Mouse (Mus musculus): ENCODE data around the gene Cidec. TPM values are rescaled to one million over a fixed set of nuclear protein-coding genes. Genes with fewer than 3 reads are reported as not detected.

Gene Cidec
- total and polyA plus RNA-seq, 3 experiments: not detected

- TF ChIP-seq USF2 (IDR thresholded peaks at IDR 0.05; ENCODE audit: borderline replicate concordance in 1 of 2, insufficient read depth in 1 of 2, low read depth in 1 of 2, low read length in 2 of 2) (no peak), CHD2 (IDR thresholded peaks at IDR 0.05; ENCODE audit: low read length) (no peak), CHD1 (IDR thresholded peaks at IDR 0.05; ENCODE audit: low read depth, low read length) (0 out of 2 replicates have a peak, but pooled peaks have one; percentile 3)
Measured at GRCm38 (mm10) chr6:113442442-113443090, 7.0 kb upstream of the Cidec start, which contains the start of gene Jagn1 (continued).

- peaks cover 4 to 16% of the 10 kb centered on the region in 2 experiments for H3K4me1 ChIP-seq (ENCODE audit: control insufficient read depth in 1 of 2, insufficient read depth in 2 of 2, low read length in 2 of 2)
Measured at GRCm38 (mm10) chr6:113442087-113442441, 6.5 kb upstream of the Cidec start.

GRCm38 (mm10) chr6:113441147-113441680 is 5.7 kb upstream of the Cidec start:
- Histone ChIP-seq H3K27ac (ENCODE audit: control insufficient read depth, low read depth, low read length) (no peak overlapping the region), H3K4me3 (ENCODE audit: control insufficient read depth in 1 of 2, insufficient read depth in 1 of 2, low read depth in 2 of 2, low read length in 2 of 2) (no peak overlapping the region), H3K36me3 (ENCODE audit: control insufficient read depth in 1 of 2, insufficient read depth in 2 of 2, low read length in 2 of 2) (peaks cover 5 to 13% of the 10 kb centered on the region in 2 experiments), H3K9me3 (replicated peaks; ENCODE audit: insufficient read depth, low read length) (no peaks in the 10 kb centered on the region), H3K79me2 (ENCODE audit: control insufficient read depth, insufficient read depth, low read length, poor library complexity) (peaks cover 18% of the 10 kb centered on the region), H3K4me1 (ENCODE audit: control insufficient read depth in 1 of 2, insufficient read depth in 2 of 2, low read length in 2 of 2) (peaks cover 4 to 16% of the 10 kb centered on the region in 2 experiments), H3K9ac (ENCODE audit: control insufficient read depth, low read depth, low read length, poor library complexity, severe bottlenecking) (no peak overlapping the region), H3K27me3 (ENCODE audit: control insufficient read depth in 1 of 2, insufficient read depth in 2 of 2, low read length in 2 of 2) (no peaks in the 10 kb centered on the region; a peak in 1 of 4 replicates)
- peak; percentile 94 for DNase-seq (ENCODE audit: low read depth, low spot score)
- TF ChIP-seq SIN3A (IDR thresholded peaks at IDR 0.05; ENCODE audit: low read length): peak; percentile 48; the same call in 1 of the 2 replicates
- no peak for TF ChIP-seq MAFK (IDR thresholded peaks at IDR 0.05; ENCODE audit: borderline replicate concordance, low read depth, low read length)
- TF ChIP-seq CHD1 (IDR thresholded peaks at IDR 0.05; ENCODE audit: low read depth, low read length): no peak
- TF ChIP-seq ZC3H11A (IDR thresholded peaks at IDR 0.05; ENCODE audit: low read depth, low read length): peak; percentile 92
- TF ChIP-seq ZNF384 (IDR thresholded peaks at IDR 0.05; ENCODE audit: low read depth, low read length): 0 out of 2 replicates have a peak, but pooled peaks have one; percentile 44
- peak; percentile 85 for TF ChIP-seq SMC3 (IDR thresholded peaks at IDR 0.05; ENCODE audit: low read depth, low read length)
- no peak for TF ChIP-seq MYB (IDR thresholded peaks at IDR 0.05; ENCODE audit: low read depth, low read length)
- TF ChIP-seq BHLHE40 (IDR thresholded peaks at IDR 0.05; ENCODE audit: borderline replicate concordance, low read depth, low read length): peak; percentile 45; the same call in 1 of the 2 replicates
- TF ChIP-seq RCOR1 (IDR thresholded peaks at IDR 0.05; ENCODE audit: low read depth, low read length): no peak
- TF ChIP-seq CTCF (IDR thresholded peaks at IDR 0.05 in 2 of 3, conservative IDR thresholded peaks at IDR 0.05 in 1 of 3; ENCODE audit: control insufficient read depth in 1 of 3, insufficient read depth in 1 of 3, low read depth in 2 of 3, low read length in 3 of 3, poor library complexity in 1 of 3, severe bottlenecking in 1 of 3): peak; percentile 77 to 95 (median 89)
- peak; percentile 46; the same call in 1 of the 2 replicates for TF ChIP-seq TBP (IDR thresholded peaks at IDR 0.05; ENCODE audit: low read depth, low read length)
- 0 out of 4 replicates have a peak, but pooled peaks of 1 of the 2 experiments have one; percentile 23 for TF ChIP-seq POLR2A (IDR thresholded peaks at IDR 0.05; ENCODE audit: control insufficient read depth in 1 of 2, insufficient read depth in 1 of 2, low read depth in 1 of 2, low read length in 2 of 2, poor library complexity in 1 of 2)
- peak; percentile 51 for TF ChIP-seq HCFC1 (IDR thresholded peaks at IDR 0.05; ENCODE audit: low read depth, low read length)
- no peak for TF ChIP-seq CHD2 (IDR thresholded peaks at IDR 0.05; ENCODE audit: low read length)
- peak; percentile 98 for TF ChIP-seq RAD21 (IDR thresholded peaks at IDR 0.05; ENCODE audit: low read depth, low read length)
- TF ChIP-seq NRF1 (IDR thresholded peaks at IDR 0.05; ENCODE audit: insufficient read depth, low read depth, low read length, poor library complexity, severe bottlenecking): peak; percentile 12; the same call in 1 of the 2 replicates
- TF ChIP-seq MYC (IDR thresholded peaks at IDR 0.05; ENCODE audit: low read depth, low read length): 0 out of 2 replicates have a peak, but pooled peaks have one; percentile 34

More at GRCm38 (mm10) chr6:113442087-113442441, 6.5 kb upstream of the Cidec start:
- Histone ChIP-seq H3K79me2 (ENCODE audit: control insufficient read depth, insufficient read depth, low read length, poor library complexity) (peaks cover 18% of the 10 kb centered on the region), H3K36me3 (ENCODE audit: control insufficient read depth in 1 of 2, insufficient read depth in 2 of 2, low read length in 2 of 2) (peaks cover 5 to 13% of the 10 kb centered on the region in 2 experiments), H3K9me3 (replicated peaks; ENCODE audit: insufficient read depth, low read length) (no peaks in the 10 kb centered on the region), H3K9ac (ENCODE audit: control insufficient read depth, low read depth, low read length, poor library complexity, severe bottlenecking) (peak overlapping the region; percentile 71), H3K27ac (ENCODE audit: control insufficient read depth, low read depth, low read length) (peak overlapping the region; percentile 43; the same call in 1 of the 2 replicates), H3K27me3 (ENCODE audit: control insufficient read depth in 1 of 2, insufficient read depth in 2 of 2, low read length in 2 of 2) (no peaks in the 10 kb centered on the region), H3K4me3 (ENCODE audit: control insufficient read depth in 1 of 2, insufficient read depth in 1 of 2, low read depth in 2 of 2, low read length in 2 of 2) (peak overlapping the region; percentile 41 to 89)
- no peak for TF ChIP-seq CTCF (IDR thresholded peaks at IDR 0.05 in 2 of 3, conservative IDR thresholded peaks at IDR 0.05 in 1 of 3; ENCODE audit: control insufficient read depth in 1 of 3, insufficient read depth in 1 of 3, low read depth in 2 of 3, low read length in 3 of 3, poor library complexity in 1 of 3, severe bottlenecking in 1 of 3)
- no peak for TF ChIP-seq CHD1 (IDR thresholded peaks at IDR 0.05; ENCODE audit: low read depth, low read length)
- no peak for TF ChIP-seq POLR2A (IDR thresholded peaks at IDR 0.05; ENCODE audit: control insufficient read depth in 1 of 2, insufficient read depth in 1 of 2, low read depth in 1 of 2, low read length in 2 of 2, poor library complexity in 1 of 2)
- TF ChIP-seq RAD21 (IDR thresholded peaks at IDR 0.05; ENCODE audit: low read depth, low read length): no peak
- TF ChIP-seq MEF2A (IDR thresholded peaks at IDR 0.05; ENCODE audit: extremely low read depth, insufficient replicate concordance, low read depth, low read length, poor library complexity, severe bottlenecking): no peak
- TF ChIP-seq MAZ (IDR thresholded peaks at IDR 0.05; ENCODE audit: low read depth, low read length): no peak
- no peak for TF ChIP-seq ETS1 (IDR thresholded peaks at IDR 0.05; ENCODE audit: low read depth, low read length)
- no peak for TF ChIP-seq ZNF384 (IDR thresholded peaks at IDR 0.05; ENCODE audit: low read depth, low read length)
- no peak for DNase-seq (ENCODE audit: low read depth, low spot score)

All from MEL (cell line).